Mouse (Mus musculus): ENCODE data around the gene Ccl22. TPM values are rescaled to one million over a fixed set of nuclear protein-coding genes. Genes with fewer than 3 reads are reported as not detected.

Gene Ccl22
- total and polyA plus RNA-seq, 2 experiments, result 0.28 to 0.32 TPM

DNA sequence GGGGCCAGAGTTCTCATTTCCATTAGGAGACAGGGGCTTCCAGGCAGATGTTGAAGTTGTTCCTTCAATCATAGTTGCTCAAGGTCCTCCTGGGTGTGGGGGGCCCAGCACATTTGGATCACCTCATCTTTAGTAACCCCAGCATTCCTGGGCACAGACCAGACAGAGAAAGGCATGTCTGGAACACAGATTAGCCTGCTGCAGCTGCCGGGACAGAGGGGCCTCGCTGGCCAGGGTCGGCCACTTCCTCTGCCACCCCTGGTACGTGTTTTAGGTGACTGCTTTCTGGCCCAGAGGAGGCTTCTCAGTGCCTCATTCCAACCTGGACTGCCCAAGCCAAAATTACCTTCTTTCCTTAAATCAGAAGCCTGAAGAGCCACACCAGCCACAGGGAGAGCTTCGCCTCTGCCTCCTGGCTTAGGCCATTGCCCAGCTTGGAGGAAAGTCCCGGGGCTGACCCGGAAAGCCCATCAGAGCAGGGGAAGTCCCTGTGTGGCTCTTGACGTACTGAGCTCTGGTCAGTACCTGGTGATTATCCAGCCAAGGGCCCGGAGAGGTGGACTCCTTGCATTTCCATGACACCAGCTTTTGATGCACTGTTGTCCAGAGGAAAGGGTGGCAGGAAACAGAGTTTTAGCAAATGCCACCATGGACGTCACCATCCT is 39.7 kb upstream of the Ccl22 start:
- H3K36me3 ChIP-seq (ENCODE audit: control insufficient read depth, insufficient read depth, low read length), result no peaks in the 10 kb centered on the region
- no peak for DNase-seq (ENCODE audit: extremely low read depth, low read depth, low spot score)
- H3K27me3 ChIP-seq (ENCODE audit: control insufficient read depth, insufficient read depth, low read length), result no peaks in the 10 kb centered on the region
- H3K79me2 ChIP-seq (ENCODE audit: control insufficient read depth, insufficient read depth, low read length), result no peaks in the 10 kb centered on the region
- H3K4me3 ChIP-seq (ENCODE audit: insufficient read depth, low read depth, low read length), result no peak overlapping the region
- 85% methylated on average over 10 of the region's 10 CpGs for WGBS
- TF ChIP-seq CTCF (IDR thresholded peaks at IDR 0.05; ENCODE audit: low read depth, low read length), result no peak
- TF ChIP-seq POLR2A (IDR thresholded peaks at IDR 0.05; ENCODE audit: extremely low read depth, insufficient read depth, low read length), result no peak
- H3K27ac ChIP-seq (replicated peaks; ENCODE audit: insufficient read depth, low read depth, low read length), result no peak overlapping the region
- H3K4me1 ChIP-seq (ENCODE audit: control insufficient read depth, insufficient read depth, low read length), result no peaks in the 10 kb centered on the region; the same call in none of the 2 replicates
- H3K9ac ChIP-seq (ENCODE audit: low read depth, low read length), result no peak overlapping the region

DNA sequence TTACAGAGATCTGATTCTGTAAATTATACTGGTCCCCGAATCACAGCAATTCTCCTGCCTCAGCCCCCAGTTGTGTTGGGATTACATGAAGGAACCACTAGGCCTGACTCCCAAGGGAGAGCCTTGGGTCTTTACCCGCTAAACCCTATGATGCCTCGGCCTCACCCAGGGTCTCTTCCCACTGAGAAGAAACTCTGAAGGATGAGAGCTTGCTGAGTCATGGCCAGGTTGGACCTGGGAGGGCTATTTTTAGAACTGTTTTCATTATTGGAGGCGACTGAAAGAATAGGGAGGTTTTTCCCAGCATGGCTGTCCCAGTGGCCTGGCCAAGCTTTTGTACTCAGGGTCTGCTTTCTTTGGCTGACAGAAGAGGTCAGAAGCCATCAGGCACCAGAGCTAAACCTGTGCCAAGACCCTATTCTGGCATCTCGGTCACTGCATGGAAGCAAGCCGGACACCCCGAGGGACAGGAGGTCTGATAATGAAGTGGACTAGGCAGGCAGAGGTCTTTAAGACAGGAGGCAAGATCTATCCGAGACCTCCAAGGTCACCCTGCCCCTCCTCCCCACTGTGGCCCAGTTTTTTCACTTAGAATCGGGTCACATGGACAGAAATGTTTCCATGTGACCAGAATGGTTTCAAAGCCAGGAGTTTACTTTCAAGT is 38.5 kb upstream of the Ccl22 start:
- peak; percentile 39 for DNase-seq (ENCODE audit: extremely low read depth, low read depth, low spot score)
- no peak overlapping the region for H3K27ac ChIP-seq (replicated peaks; ENCODE audit: insufficient read depth, low read depth, low read length)
- H3K79me2 ChIP-seq (ENCODE audit: control insufficient read depth, insufficient read depth, low read length), result no peaks in the 10 kb centered on the region
- WGBS, result 68% methylated on average over 9 of the region's 9 CpGs
- no peaks in the 10 kb centered on the region for H3K27me3 ChIP-seq (ENCODE audit: control insufficient read depth, insufficient read depth, low read length)
- no peaks in the 10 kb centered on the region for H3K36me3 ChIP-seq (ENCODE audit: control insufficient read depth, insufficient read depth, low read length)
- TF ChIP-seq CTCF (IDR thresholded peaks at IDR 0.05; ENCODE audit: low read depth, low read length), result no peak
- no peak for TF ChIP-seq POLR2A (IDR thresholded peaks at IDR 0.05; ENCODE audit: extremely low read depth, insufficient read depth, low read length)
- no peak overlapping the region for H3K9ac ChIP-seq (ENCODE audit: low read depth, low read length)
- H3K4me3 ChIP-seq (ENCODE audit: insufficient read depth, low read depth, low read length), result no peak overlapping the region
- H3K4me1 ChIP-seq (ENCODE audit: control insufficient read depth, insufficient read depth, low read length), result no peaks in the 10 kb centered on the region; the same call in none of the 2 replicates

DNA sequence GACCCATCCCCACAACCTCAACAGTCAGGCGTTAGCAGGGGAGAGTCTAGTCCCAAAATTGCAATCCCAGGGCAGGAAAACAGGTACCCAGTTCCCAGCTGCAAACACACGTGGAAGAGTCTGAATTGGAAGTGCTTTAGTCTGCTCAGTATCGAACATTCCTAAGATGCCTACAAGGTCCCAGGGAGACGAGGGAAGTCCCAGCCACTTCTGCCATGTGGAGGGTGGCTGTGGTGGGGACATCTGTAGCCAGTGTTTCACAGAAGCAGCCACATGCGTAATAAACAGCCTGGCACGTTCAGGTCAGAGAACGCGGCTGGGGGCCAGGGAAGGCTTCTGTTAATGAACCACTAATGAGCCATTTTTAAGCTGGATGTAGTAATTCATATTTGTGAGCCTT is 35.1 kb upstream of the Ccl22 start:
- no peak for TF ChIP-seq CTCF (IDR thresholded peaks at IDR 0.05; ENCODE audit: low read depth, low read length)
- no peak for TF ChIP-seq POLR2A (IDR thresholded peaks at IDR 0.05; ENCODE audit: extremely low read depth, insufficient read depth, low read length)
- Histone ChIP-seq H3K4me3 (ENCODE audit: insufficient read depth, low read depth, low read length) (no peak overlapping the region), H3K36me3 (ENCODE audit: control insufficient read depth, insufficient read depth, low read length) (no peaks in the 10 kb centered on the region), H3K27me3 (ENCODE audit: control insufficient read depth, insufficient read depth, low read length) (no peaks in the 10 kb centered on the region), H3K9ac (ENCODE audit: low read depth, low read length) (no peak overlapping the region), H3K4me1 (ENCODE audit: control insufficient read depth, insufficient read depth, low read length) (no peaks in the 10 kb centered on the region; the same call in 1 of the 2 replicates), H3K79me2 (ENCODE audit: control insufficient read depth, insufficient read depth, low read length) (no peaks in the 10 kb centered on the region), H3K27ac (replicated peaks; ENCODE audit: insufficient read depth, low read depth, low read length) (no peak overlapping the region)
- WGBS, result 76% methylated on average over 8 of the region's 8 CpGs
- no peak for DNase-seq (ENCODE audit: extremely low read depth, low read depth, low spot score)

DNA sequence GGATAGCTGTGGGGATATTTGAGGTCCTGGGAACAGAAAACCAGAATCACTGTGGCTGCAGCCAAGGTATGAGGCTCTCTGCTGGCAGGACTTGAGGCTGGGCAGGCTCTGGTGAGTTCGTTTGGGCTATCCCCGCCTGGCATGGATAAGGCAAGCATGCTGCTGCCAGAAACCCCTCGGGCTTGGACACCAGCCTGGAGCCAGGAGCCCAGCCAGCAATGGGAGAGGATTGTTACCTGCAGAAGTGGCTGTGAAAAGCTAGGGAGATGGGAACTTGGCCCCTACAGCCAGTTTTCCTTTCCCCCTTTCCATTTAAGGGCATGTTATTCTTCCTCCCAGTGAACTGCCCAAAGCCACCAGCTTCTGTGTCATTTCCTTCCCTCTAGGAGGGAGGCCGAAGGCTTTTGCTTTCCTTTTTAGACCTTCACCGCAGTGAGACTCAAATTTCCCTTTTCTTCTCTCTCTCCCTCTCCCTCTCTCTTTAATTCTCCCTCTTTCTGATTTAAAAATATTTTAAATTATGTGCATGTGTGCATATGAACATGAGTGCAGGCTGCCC is 34.2 kb upstream of the Ccl22 start:
- no peaks in the 10 kb centered on the region for H3K79me2 ChIP-seq (ENCODE audit: control insufficient read depth, insufficient read depth, low read length)
- no peaks in the 10 kb centered on the region for H3K27me3 ChIP-seq (ENCODE audit: control insufficient read depth, insufficient read depth, low read length)
- H3K4me3 ChIP-seq (ENCODE audit: insufficient read depth, low read depth, low read length), result no peak overlapping the region
- TF ChIP-seq CTCF (IDR thresholded peaks at IDR 0.05; ENCODE audit: low read depth, low read length) (no peak), POLR2A (IDR thresholded peaks at IDR 0.05; ENCODE audit: extremely low read depth, insufficient read depth, low read length) (no peak)
- no peaks in the 10 kb centered on the region; the same call in 1 of the 2 replicates for H3K4me1 ChIP-seq (ENCODE audit: control insufficient read depth, insufficient read depth, low read length)
- no peak overlapping the region for H3K27ac ChIP-seq (replicated peaks; ENCODE audit: insufficient read depth, low read depth, low read length)
- peak; percentile 24 for DNase-seq (ENCODE audit: extremely low read depth, low read depth, low spot score)
- 64% methylated on average over 5 of the region's 5 CpGs for WGBS
- no peaks in the 10 kb centered on the region for H3K36me3 ChIP-seq (ENCODE audit: control insufficient read depth, insufficient read depth, low read length)
- H3K9ac ChIP-seq (ENCODE audit: low read depth, low read length), result no peak overlapping the region

DNA sequence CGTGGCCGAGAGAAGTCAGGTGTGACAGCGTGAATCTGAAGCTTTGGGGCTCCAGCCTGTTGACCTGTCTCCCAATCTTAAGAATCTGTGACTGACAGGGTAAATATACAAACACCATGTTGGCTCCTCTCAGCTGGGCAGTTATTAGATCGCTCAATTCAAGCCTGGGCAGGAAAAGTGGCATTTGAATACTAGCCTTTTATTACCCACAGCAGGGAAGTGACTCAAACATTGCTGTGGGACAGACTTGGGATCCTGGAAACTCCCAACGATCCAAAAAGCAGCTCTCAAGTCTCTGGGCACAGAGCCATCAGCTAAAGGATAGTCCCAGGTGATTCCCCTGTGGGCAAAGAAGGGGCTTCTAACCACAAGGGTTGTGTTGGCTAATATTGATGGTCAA is 30.8 kb upstream of the Ccl22 start:
- DNase-seq (ENCODE audit: extremely low read depth, low read depth, low spot score), result no peak
- H3K27ac ChIP-seq (replicated peaks; ENCODE audit: insufficient read depth, low read depth, low read length), result no peak overlapping the region
- TF ChIP-seq CTCF (IDR thresholded peaks at IDR 0.05; ENCODE audit: low read depth, low read length) (no peak), POLR2A (IDR thresholded peaks at IDR 0.05; ENCODE audit: extremely low read depth, insufficient read depth, low read length) (no peak)
- H3K27me3 ChIP-seq (ENCODE audit: control insufficient read depth, insufficient read depth, low read length), result no peaks in the 10 kb centered on the region
- H3K36me3 ChIP-seq (ENCODE audit: control insufficient read depth, insufficient read depth, low read length), result no peaks in the 10 kb centered on the region
- H3K79me2 ChIP-seq (ENCODE audit: control insufficient read depth, insufficient read depth, low read length), result no peaks in the 10 kb centered on the region
- H3K4me1 ChIP-seq (ENCODE audit: control insufficient read depth, insufficient read depth, low read length), result no peaks in the 10 kb centered on the region
- H3K9ac ChIP-seq (ENCODE audit: low read depth, low read length), result no peak overlapping the region
- 42% methylated on average over 5 of the region's 5 CpGs for WGBS
- no peak overlapping the region for H3K4me3 ChIP-seq (ENCODE audit: insufficient read depth, low read depth, low read length)

DNA sequence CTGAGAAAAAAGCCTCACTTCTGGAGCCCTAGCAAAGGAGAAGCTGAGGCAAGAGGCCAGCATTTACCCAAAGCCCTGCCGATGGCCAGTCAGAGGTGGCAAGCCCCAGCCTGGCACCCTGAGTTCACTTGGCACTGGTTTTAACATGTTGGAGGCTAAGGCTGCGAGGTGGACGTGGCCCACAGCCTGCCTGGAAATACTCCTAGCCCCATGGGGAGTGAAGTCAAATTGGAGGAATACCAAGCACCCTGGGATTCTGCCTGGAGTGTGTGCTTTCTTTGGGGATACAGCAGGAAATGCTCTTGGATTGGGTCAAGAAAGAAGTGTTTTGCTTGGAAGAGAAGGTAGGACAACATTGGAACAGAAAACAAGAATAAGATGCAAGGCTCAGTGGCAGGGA is 29.5 kb upstream of the Ccl22 start:
- TF ChIP-seq CTCF (IDR thresholded peaks at IDR 0.05; ENCODE audit: low read depth, low read length), result no peak
- no peak for TF ChIP-seq POLR2A (IDR thresholded peaks at IDR 0.05; ENCODE audit: extremely low read depth, insufficient read depth, low read length)

More for the DNA sequence above, 29.5 kb upstream of the Ccl22 start:
- H3K27ac ChIP-seq (replicated peaks; ENCODE audit: insufficient read depth, low read depth, low read length), result no peak overlapping the region
- H3K4me3 ChIP-seq (ENCODE audit: insufficient read depth, low read depth, low read length), result no peak overlapping the region
- no peaks in the 10 kb centered on the region for H3K79me2 ChIP-seq (ENCODE audit: control insufficient read depth, insufficient read depth, low read length)
- no peak overlapping the region for H3K9ac ChIP-seq (ENCODE audit: low read depth, low read length)
- 79% methylated on average over 3 of the region's 3 CpGs for WGBS
- DNase-seq (ENCODE audit: extremely low read depth, low read depth, low spot score), result no peak
- H3K4me1 ChIP-seq (ENCODE audit: control insufficient read depth, insufficient read depth, low read length), result no peaks in the 10 kb centered on the region
- H3K36me3 ChIP-seq (ENCODE audit: control insufficient read depth, insufficient read depth, low read length), result no peaks in the 10 kb centered on the region
- H3K27me3 ChIP-seq (ENCODE audit: control insufficient read depth, insufficient read depth, low read length), result no peaks in the 10 kb centered on the region

All from liver, adult 2 months (tissue).